Mouse (Mus musculus) retina, postnatal 7 days (tissue): ENCODE data around the gene Akap17b.
"Not testable (repeated sequence)": the region's sequence is repeated elsewhere in the genome, so short reads cannot be mapped to it uniquely, and the experiment has no call there.

Experiments used
- DNase-seq: peaks from one replicate; pipeline ENCODE4 v3.0.0-alpha.2; 2012; ENCODE audit warnings: low read depth, low spot score

The Akap17b gene

DNA sequence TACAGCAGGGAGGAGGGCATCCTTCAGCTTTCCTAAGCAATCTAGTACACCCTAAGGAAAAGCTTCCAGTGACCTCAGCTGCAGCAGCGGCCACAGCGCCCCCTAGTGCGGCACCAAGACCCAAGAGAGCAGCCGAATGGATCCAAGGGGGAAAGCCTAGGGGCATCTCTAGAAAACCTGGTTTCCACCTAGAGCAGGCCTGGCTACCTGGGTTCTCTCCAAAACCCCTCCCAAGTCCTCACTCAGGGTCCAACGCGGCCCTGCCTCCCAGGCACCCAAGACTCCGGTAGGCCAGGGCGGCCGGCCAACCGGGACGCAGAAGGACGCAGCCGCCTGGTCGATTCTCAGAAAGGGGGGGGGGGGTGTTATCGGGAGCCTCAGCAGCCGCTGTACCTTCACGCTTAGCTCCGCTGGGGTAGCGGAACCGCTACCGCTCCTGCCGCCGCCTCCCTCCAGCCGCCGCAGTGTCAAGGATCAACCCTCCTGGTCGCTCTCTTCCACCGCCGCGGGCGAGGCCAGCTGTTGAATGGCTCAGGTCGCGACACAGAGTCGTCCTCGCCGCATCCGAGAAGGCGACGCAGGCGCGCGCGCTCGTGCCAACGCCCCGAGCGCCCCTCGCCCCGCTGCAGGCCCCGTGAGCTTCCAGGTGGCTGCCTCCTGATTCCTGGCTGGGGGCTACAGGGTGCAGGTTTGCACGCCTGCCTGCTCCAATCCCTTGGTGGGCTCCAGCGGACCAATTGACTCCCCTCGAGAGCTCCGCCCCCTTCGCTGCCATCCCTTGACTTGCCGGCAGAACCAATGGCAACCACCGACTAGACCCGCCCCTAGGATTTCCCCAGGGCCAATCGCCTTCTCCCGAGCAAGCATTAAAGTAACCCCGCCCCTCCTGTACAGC is at the start of gene Akap17b:
Gene Akap17b, minus strand, starts transcription at position 739 of the 895 bp plus-strand sequence.
- DNase-seq = peak; percentile 67

- DNase-seq = no peak
Measured at GRCm38 (mm10) chrX:36691365-36691764, 46.2 kb upstream of the Akap17b start.

DNA sequence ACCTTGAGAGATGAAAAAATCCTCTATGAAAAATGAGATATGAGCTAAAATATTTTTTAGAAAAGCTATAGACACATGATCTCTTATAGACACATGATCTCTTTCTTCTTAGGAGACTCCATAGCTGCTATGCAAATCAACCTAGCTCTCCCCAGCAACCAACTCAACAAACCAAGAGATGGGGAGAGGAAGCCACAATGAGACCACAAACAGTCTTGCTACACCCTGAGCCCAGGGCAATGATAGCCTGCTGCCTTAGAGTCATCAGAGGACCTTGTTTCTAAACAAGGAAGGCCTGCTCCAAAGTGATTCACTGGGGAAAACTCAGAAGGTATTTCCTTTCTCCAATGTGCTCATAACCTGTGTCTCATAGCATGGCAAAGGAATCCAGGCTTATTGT is 44.5 kb upstream of the Akap17b start:
- DNase-seq = no peak

- no peak for DNase-seq
Measured at GRCm38 (mm10) chrX:36676836-36677235, 31.6 kb upstream of the Akap17b start.

DNA sequence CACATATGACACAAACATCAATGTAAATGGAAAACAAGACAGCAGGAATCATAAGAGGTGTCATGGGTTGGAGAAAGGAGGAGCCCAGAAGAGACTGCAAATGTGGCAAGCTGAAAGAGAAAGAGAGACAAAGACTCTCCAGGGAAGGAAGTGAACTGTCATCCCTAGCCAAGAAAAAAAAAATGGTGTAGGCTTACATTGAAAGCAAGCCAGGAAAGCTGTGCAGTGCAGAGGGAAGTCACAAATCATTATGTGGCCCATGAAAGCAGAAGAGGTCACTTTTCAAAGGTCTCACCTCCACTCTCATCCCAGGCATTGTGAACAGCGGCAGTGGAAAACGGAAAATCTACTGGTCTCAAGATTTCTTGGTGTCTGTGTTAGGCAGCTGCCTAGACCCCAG is 27.5 kb upstream of the Akap17b start:
- no peak for DNase-seq

DNA sequence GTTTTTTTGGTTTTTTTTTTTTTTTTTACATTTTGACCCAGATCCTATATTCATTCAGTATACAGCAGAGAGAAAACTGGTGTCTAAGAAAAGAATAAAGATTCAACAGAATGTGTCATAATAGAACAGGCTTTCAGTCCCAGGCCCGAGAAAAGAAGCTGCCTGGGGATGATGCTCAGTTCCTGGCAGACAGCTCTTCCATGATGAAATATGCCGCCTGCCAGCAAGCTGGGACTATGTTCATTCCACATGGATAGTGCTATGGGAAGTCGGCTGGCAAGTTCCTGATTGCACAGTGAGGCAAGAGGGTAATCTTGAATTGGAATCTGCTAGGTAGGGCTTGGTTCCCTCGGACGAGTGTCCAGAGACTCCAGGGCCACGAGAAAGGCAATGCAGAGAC is 5.1 kb downstream of the Akap17b start:
- no peak for DNase-seq

DNA sequence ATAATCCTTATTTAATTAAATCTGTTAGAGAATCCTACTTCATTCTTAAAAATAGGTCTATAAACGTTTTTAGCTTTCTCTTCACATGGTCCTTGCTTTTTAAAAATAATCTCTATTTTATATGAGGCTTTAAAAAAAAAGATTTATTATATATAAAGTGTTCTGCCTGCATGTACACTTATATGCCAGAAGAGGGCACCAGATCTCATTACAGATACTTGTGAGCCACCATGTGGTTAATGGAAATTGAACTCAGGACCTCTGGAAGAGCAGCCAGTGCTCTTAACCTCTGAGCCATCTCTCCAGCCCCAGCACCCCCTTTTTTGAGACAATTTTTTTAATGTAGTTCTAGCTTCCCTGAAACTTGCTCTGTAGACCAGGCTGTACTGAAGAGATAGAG is 14.4 kb downstream of the Akap17b start:
- DNase-seq = no peak

DNA sequence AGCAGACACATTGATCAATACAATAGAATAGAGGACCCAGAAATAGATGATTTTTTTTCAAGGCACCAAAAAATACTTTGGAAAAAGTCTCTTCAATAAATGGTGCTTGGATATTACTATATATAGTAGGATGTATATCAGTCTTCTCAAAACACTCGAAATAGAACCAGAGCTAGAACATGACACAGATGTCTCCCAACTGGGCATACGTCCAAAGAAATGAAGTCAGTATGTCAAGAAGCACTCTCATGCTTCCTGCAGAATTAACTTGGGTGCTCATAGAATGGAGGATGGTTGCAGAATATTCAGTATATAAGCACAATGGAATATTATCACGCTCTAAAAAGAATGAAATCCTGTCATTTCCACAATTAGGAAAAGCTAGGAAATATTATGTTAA is 17.1 kb downstream of the Akap17b start:
- DNase-seq = no peak

DNA sequence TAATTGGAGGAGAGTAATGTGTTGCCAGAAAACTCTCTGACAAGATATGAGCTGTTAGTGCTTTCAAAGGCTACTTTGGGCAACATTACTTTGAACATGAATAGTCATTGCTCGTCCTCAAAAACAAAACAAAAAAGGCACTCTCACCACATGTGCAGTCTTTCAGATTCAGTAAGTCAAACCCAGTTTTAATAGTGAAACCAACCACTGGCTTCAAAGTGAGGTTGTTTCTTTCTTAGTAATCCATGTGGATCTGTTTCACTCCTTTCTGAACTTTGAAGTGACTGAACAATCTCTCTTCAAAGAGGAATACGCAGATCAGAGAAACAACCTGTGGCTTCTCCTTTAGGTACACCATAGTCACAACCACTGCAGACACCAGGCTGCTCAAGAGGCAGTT is 36.1 kb downstream of the Akap17b start:
- no peak for DNase-seq

DNA sequence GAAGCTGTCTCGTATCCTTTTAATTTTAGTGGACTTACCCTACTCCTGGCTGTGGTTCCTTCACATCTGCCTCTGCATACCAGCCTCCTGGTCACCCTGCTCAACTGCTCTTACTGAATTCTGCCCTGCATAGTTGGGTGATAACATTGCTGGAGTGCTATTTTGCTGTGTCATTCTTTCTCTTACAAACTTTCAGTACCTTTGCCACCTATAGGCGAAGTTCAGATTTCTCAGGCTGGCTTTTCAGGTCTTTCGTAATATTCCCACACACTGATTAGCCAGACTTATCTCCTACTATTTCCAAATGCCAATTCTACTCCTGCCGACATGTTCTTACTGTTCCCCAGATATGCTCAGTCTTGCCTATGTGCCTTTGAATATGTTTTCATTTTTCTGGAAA is 41.2 kb downstream of the Akap17b start:
- no peak for DNase-seq

- DNase-seq = no peak
Measured at GRCm38 (mm10) chrX:36602926-36603325, 42.3 kb downstream of the Akap17b start.

DNA sequence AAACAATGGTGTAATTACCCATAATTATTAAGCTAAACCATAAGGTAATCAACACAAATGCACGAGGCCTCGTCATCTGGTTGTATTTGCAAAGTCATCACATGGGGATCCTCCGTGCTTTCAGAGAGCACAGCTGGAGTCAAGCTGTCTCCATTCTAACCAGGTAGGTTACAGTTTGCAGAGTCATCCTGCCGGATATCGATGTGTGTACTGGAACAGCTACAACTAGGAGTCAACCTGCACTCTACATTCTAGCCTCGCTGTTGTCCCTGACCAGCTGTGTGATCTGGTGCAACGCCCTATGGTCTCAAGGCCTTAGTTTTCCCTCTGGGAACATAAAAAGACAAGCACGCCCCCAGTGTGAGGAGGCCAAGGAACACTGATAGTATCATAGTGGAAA is 45.1 kb downstream of the Akap17b start:
- no peak for DNase-seq

DNA sequence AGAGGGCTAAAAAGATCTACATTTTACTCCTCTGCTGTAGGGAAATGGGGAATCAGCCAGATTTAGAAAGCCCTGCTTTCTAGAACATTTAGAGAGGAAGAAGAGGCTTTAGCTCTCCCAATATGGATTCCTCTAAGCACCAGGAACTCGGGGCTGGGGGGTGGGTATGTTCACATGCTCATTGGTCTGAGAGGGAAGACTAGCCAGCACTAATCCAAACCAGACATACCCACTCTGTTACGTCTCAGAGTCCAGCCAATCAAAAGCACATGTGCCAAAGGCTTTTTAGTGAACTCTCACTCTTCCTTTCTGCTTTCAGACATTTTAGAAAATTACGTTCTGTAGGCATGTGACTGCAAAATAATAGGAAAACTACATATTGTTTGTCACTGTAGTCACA is 45.5 kb downstream of the Akap17b start:
- DNase-seq = no peak

GRCm38 (mm10) chrX:36598861-36599344 is 46.3 kb downstream of the Akap17b start:
- no peak for DNase-seq

GRCm38 (mm10) chrX:36598390-36598810 is 46.8 kb downstream of the Akap17b start:
- DNase-seq = no peak

GRCm38 (mm10) chrX:36597707-36598389 is 47.3 kb downstream of the Akap17b start, which contains the start of gene Pgrmc1:
Pgrmc1 (plus strand) TSS chrX:36598206.
- DNase-seq = peak; percentile 61

DNA sequence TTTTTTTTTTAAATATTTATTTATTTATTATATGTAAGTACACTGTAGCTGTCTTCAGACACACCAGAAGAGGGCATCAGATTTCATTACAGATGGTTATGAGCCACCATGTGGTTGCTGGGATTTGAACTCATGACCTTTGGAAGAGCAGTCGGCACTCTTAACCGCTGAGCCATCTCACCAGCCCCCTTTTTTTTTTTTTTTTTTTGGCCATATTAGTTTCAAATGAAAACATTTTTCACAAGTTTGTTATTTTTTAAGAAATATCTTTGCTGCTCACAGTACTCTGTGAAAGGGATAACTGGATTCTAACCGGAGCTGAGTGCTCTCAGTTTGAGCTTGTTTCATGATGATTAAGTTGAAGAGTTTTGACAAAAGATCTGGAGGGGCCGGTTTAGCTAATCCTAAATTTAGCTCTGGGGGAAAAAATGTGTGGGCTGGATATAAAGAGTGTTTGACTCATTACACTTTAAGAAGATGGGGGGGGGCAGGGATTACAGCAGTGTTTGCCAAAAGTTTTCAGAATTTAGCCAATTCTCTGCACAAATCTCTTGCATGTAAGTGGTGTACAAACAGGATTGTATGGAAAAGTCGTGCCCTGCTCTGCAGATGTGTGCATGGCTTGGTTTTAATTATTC is 48.6 kb downstream of the Akap17b start:
- not testable (repeated sequence) for DNase-seq

- no peak for DNase-seq
Measured at GRCm38 (mm10) chrX:36595247-36595646, 49.9 kb downstream of the Akap17b start.

DNA sequence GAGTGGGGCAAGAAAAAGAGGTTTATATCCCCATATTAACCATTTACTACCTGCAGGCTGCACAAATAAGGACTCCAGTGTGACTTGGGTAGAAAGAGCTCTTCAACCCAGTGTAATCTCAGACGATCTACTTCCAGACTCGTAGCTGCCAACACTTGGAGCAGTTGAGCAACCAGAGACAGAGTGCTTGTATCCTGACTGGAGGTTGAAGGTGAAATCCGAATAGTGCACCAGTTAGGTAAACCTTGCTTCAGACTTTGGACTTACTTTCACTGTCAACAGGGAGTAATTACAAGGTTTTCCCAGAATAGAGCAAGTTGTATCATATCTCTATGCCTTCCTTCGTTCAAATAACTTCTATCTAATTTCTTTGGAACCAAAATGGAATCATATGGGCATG is 53.7 kb downstream of the Akap17b start:
- no peak for DNase-seq

DNA sequence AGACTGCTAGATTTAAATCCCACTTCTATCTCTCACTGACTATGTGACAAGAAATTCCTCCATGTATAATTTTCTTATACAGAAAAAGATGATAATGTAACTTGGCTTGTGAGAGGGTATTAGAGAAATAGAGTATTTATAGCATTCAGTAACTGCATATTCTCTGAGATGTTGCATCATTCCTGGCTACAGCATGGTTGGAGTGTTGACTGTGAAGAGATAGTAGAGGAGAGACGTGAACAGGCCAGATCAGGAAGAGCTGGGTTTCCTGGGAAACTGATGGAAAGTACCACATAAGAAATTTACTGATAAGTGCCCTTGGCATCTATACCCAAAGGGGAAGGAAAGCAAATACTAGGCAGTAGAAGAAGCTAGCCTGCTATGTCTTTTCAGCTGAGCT is 54.1 kb downstream of the Akap17b start:
- DNase-seq = no peak

- DNase-seq = no peak
Measured at GRCm38 (mm10) chrX:36590266-36590665, 54.9 kb downstream of the Akap17b start.
